Mouse (Mus musculus): Measurements from ENCODE around the gene Tas2r119. TPM values are rescaled to one million over a fixed set of nuclear protein-coding genes. Genes with fewer than 3 reads are reported as not detected.

The Tas2r119 gene
- polyA plus RNA-seq (2016; fragmentation: Nextera tagmentation; extraction: Ambion mirVana) = not detected in 2 replicates

GRCm38 (mm10) chr15:32176989-32177388 is at the start of gene Tas2r119:
Gene Tas2r119 (plus strand): TSS chr15:32177289.
- no peaks in the 10 kb centered on the region for H3K36me3 ChIP-seq (replicated peaks)
- 91% methylated on average over 4 of the region's 4 CpGs for WGBS
- no peak for DNase-seq (ENCODE audit: low spot score)
- H3K4me3 ChIP-seq = no peak within 1 kb of the TSS
- no peak within 1 kb of the TSS for H3K27ac ChIP-seq (replicated peaks)
- H3K27me3 ChIP-seq (replicated peaks; ENCODE audit: low read depth, poor library complexity, severe bottlenecking) = no peaks in the 10 kb centered on the region
- peaks cover 5% of the 10 kb centered on the region; the same call in 1 of the 2 replicates for H3K4me1 ChIP-seq
- no peaks in the 10 kb centered on the region for H3K9me3 ChIP-seq

- Histone ChIP-seq H3K36me3 (replicated peaks) (no peaks in the 10 kb centered on the region), H3K4me1 (0 out of 2 replicates have a peak, but pooled peaks cover 2% of the 10 kb centered on the region), H3K9me3 (no peaks in the 10 kb centered on the region), H3K4me3 (no peak overlapping the region), H3K27ac (replicated peaks) (no peak overlapping the region), H3K27me3 (replicated peaks; ENCODE audit: low read depth, poor library complexity, severe bottlenecking) (no peaks in the 10 kb centered on the region)
- 92% methylated on average over 7 of the region's 7 CpGs for WGBS
- no peak for DNase-seq (ENCODE audit: low spot score)
These were observed 44.8 kb upstream of the Tas2r119 start for GRCm38 (mm10) chr15:32132315-32132714.

- no peaks in the 10 kb centered on the region for H3K9me3 ChIP-seq
- 0 out of 2 replicates have a peak, but pooled peaks cover 3% of the 10 kb centered on the region for H3K4me1 ChIP-seq
- no peak for DNase-seq (ENCODE audit: low spot score)
- no peak overlapping the region for H3K27ac ChIP-seq (replicated peaks)
- H3K27me3 ChIP-seq (replicated peaks; ENCODE audit: low read depth, poor library complexity, severe bottlenecking) = no peaks in the 10 kb centered on the region
- no peaks in the 10 kb centered on the region for H3K36me3 ChIP-seq (replicated peaks)
- H3K4me3 ChIP-seq = no peak overlapping the region
These were observed 35.4 kb upstream of the Tas2r119 start for GRCm38 (mm10) chr15:32141657-32142056.

DNA sequence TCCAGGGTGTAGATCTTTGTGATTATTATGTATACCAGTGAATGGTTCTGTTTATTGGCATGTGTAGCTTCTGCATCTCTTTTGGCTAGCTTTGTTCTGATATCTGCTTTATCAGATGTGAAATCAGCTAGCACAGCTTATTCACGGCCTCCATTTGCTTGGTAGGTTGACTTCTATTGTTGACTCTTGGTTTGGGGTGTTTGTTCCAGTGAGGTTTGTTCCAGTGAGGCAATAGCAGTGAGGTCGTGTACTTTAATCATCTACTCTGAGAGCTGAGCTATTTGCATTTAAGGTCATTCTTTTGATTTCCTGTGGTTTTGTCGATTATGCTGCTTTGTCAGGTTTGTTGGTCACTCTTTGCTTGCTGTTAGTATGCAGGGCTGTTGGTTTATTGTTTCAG is 32.8 kb upstream of the Tas2r119 start:
- DNase-seq (ENCODE audit: low spot score) = no peak
- Histone ChIP-seq H3K9me3 (no peaks in the 10 kb centered on the region), H3K4me3 (no peak overlapping the region), H3K27me3 (replicated peaks; ENCODE audit: low read depth, poor library complexity, severe bottlenecking) (no peaks in the 10 kb centered on the region), H3K4me1 (peaks cover 12% of the 10 kb centered on the region; the same call in 1 of the 2 replicates), H3K27ac (replicated peaks) (no peak overlapping the region), H3K36me3 (replicated peaks) (no peaks in the 10 kb centered on the region)
- WGBS = 82% methylated on average over 3 of the region's 3 CpGs

DNA sequence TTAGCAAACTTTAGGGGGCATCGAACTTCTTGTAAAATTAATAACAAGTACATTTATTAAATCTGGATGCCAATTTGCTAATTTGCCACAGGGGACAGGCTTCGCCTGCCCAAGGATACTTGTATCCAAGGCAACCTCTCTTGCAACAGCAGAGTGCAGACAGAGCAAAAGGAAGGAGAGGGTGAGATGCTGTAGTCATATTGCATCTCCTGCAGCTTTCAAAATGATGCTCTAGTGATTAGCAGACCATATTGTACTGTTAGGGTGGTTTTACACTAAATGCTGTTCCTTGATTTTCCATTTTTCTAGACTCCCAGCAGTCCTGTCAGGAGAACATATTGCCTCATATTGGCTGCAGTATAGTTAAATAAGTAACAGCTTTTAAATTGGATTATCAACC is 23.7 kb upstream of the Tas2r119 start:
- DNase-seq (ENCODE audit: low spot score) = no peak
- Histone ChIP-seq H3K36me3 (replicated peaks) (no peaks in the 10 kb centered on the region), H3K4me3 (no peak overlapping the region), H3K27me3 (replicated peaks; ENCODE audit: low read depth, poor library complexity, severe bottlenecking) (no peaks in the 10 kb centered on the region), H3K9me3 (no peaks in the 10 kb centered on the region), H3K4me1 (peaks cover 18% of the 10 kb centered on the region), H3K27ac (replicated peaks) (no peak overlapping the region)
- 81% methylated on average over 2 of the region's 2 CpGs for WGBS

GRCm38 (mm10) chr15:32153857-32154449 is 23.1 kb upstream of the Tas2r119 start:
- Histone ChIP-seq H3K4me1 (peaks cover 15% of the 10 kb centered on the region), H3K4me3 (no peak overlapping the region), H3K27ac (replicated peaks) (no peak overlapping the region), H3K9me3 (no peaks in the 10 kb centered on the region), H3K36me3 (replicated peaks) (no peaks in the 10 kb centered on the region), H3K27me3 (replicated peaks; ENCODE audit: low read depth, poor library complexity, severe bottlenecking) (no peaks in the 10 kb centered on the region)
- DNase-seq (ENCODE audit: low spot score) = no peak
- 69% methylated on average over 11 of the region's 11 CpGs for WGBS

DNA sequence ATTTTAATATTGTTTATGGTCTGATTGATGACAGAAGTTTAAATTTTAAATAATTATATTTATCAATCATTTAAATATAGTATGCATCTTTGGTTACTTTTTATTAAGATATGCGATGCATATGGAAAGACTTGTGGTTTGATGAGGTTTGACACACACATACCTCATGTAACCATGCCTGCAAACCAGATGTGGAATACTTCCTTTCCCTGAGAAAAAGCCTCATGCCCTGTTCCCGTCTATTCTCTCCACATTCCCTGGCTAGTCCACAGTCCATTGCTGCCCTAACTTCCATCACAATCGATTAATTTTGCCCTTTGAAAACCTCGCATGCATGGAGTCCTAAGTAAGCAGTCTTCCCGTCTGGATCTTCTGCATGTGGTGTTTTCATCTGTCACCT is 21.0 kb upstream of the Tas2r119 start:
- no peak overlapping the region for H3K27ac ChIP-seq (replicated peaks)
- H3K9me3 ChIP-seq = no peaks in the 10 kb centered on the region
- no peaks in the 10 kb centered on the region for H3K27me3 ChIP-seq (replicated peaks; ENCODE audit: low read depth, poor library complexity, severe bottlenecking)
- 64% methylated on average over 5 of the region's 5 CpGs for WGBS
- H3K4me3 ChIP-seq = no peak overlapping the region
- H3K4me1 ChIP-seq = peaks cover 9% of the 10 kb centered on the region
- no peak for DNase-seq (ENCODE audit: low spot score)
- no peaks in the 10 kb centered on the region for H3K36me3 ChIP-seq (replicated peaks)

DNA sequence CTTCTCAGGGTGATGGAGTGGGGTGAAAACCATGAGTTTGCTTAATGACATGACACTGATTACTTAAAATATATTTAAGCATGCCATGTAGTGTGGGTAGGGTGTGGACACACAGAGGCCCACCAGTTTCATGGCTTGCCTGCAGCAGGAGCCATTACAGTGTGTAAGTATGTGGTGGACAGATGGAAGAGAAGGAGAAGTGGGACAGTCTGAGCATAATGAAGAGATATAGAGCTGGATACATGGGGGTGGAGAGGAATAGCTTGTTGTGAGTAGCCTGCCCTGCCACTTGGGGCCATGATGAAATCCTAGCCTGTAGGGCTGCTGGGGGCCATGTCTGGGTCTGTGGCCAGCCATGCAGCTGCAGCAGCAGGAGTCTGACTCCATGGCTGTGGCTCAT is 16.8 kb upstream of the Tas2r119 start:
- no peaks in the 10 kb centered on the region for H3K36me3 ChIP-seq (replicated peaks)
- no peak for DNase-seq (ENCODE audit: low spot score)
- H3K4me3 ChIP-seq = no peak overlapping the region
- H3K9me3 ChIP-seq = no peaks in the 10 kb centered on the region
- no peaks in the 10 kb centered on the region for H3K27me3 ChIP-seq (replicated peaks; ENCODE audit: low read depth, poor library complexity, severe bottlenecking)
- no peak overlapping the region for H3K27ac ChIP-seq (replicated peaks)
- peaks cover 9% of the 10 kb centered on the region for H3K4me1 ChIP-seq

DNA sequence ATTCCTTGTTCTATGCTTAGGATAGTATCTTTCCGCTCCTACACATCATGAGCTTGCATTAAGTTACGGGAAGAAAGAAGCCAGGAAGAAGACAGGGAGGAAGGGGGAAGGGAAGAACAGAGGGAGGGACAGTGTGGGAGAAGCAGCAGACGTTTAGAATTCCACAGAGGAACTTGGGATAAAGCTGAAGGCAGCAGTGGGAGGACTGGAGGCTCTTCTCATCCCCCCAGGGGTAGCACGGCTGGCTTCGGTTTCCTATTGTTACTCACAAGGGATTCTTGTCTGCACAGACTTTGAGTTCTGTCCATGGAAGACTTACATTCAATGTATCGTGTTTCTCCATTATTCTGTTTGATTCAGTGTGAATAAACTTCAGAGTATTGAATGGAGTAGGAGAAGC is 5.3 kb upstream of the Tas2r119 start:
- Histone ChIP-seq H3K27ac (replicated peaks) (no peak overlapping the region), H3K27me3 (replicated peaks; ENCODE audit: low read depth, poor library complexity, severe bottlenecking) (no peaks in the 10 kb centered on the region), H3K9me3 (no peaks in the 10 kb centered on the region), H3K4me3 (no peak overlapping the region), H3K36me3 (replicated peaks) (no peaks in the 10 kb centered on the region), H3K4me1 (peaks cover 10% of the 10 kb centered on the region)
- no peak for DNase-seq (ENCODE audit: low spot score)
- WGBS = 36% methylated on average over 6 of the region's 6 CpGs

- H3K9me3 ChIP-seq = no peaks in the 10 kb centered on the region
- peaks cover 10% of the 10 kb centered on the region for H3K4me1 ChIP-seq
- H3K27me3 ChIP-seq (replicated peaks; ENCODE audit: low read depth, poor library complexity, severe bottlenecking) = no peaks in the 10 kb centered on the region
- H3K36me3 ChIP-seq (replicated peaks) = no peaks in the 10 kb centered on the region
- no peak overlapping the region for H3K4me3 ChIP-seq
- H3K27ac ChIP-seq (replicated peaks) = no peak overlapping the region
- WGBS = 65% methylated on average over 9 of the region's 9 CpGs
- DNase-seq (ENCODE audit: low spot score) = no peak
These were observed 4.7 kb upstream of the Tas2r119 start for GRCm38 (mm10) chr15:32172175-32172987.

GRCm38 (mm10) chr15:32172988-32173329 is 4.1 kb upstream of the Tas2r119 start:
- no peaks in the 10 kb centered on the region for H3K36me3 ChIP-seq (replicated peaks)
- peaks cover 10% of the 10 kb centered on the region for H3K4me1 ChIP-seq
- no peak overlapping the region for H3K27ac ChIP-seq (replicated peaks)
- no peaks in the 10 kb centered on the region for H3K27me3 ChIP-seq (replicated peaks; ENCODE audit: low read depth, poor library complexity, severe bottlenecking)
- 62% methylated on average over 2 of the region's 2 CpGs for WGBS
- no peak overlapping the region for H3K4me3 ChIP-seq
- H3K9me3 ChIP-seq = no peaks in the 10 kb centered on the region
- no peak for DNase-seq (ENCODE audit: low spot score)

DNA sequence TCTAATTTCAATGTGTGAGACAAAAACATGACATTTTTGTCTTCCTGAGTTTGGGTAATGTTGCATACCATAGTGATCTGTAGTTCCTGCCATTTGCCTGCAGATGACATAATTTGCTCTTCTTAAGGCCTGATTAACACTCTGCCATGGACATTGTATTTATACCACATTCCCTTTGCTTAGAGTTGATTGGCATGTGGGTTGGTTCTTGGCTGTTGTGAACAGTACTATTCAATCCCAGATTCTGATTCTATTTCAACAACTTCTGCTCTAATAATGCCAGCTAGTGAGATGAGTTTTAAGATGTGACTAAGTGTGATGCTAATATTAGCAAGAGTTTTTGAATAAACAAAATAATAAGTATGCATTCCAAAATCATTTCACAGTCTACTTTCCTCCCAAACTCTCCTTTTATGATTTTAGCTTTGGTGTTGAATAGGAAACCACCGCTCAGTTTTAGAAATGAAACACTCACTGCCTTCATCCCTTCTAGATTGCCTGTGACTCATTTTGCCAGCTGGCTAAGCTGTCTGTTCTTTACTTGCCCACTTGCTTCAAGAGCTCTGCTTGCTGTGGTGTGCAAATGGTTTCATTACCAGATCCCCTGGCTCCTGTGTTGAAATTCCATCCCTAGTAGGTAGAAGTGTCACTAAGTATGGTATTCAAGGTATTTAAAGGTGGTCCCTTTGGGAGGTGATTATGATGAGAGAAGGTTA is 3.1 kb downstream of the Tas2r119 start:
- Histone ChIP-seq H3K4me3 (no peak overlapping the region), H3K27ac (replicated peaks) (no peak overlapping the region), H3K9me3 (no peaks in the 10 kb centered on the region), H3K36me3 (replicated peaks) (no peaks in the 10 kb centered on the region), H3K27me3 (replicated peaks; ENCODE audit: low read depth, poor library complexity, severe bottlenecking) (no peaks in the 10 kb centered on the region), H3K4me1 (no peaks in the 10 kb centered on the region)
- DNase-seq (ENCODE audit: low spot score) = no peak
- 90% methylated on average over 1 of the region's 1 CpGs for WGBS

DNA sequence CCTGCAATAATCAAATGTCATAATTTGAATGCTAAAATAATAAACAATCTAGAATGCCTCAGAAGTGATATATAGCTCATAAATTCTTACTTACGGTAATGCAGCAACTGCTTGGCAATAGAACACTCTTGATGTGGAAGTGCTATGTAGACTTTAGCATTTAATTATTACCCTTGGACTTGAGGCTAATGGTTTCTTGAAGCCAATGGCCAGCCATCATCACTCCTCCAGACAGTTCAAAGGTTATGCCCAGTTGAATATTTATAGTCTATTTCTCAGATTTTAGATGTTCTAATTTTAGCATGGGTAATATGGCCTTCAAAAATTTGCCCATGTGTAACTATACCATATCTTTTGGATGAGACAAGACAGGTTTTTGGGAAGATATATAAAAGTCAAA is 4.9 kb downstream of the Tas2r119 start:
- WGBS = 97% methylated on average over 1 of the region's 1 CpGs
- no peak overlapping the region for H3K27ac ChIP-seq (replicated peaks)
- H3K27me3 ChIP-seq (replicated peaks; ENCODE audit: low read depth, poor library complexity, severe bottlenecking) = no peaks in the 10 kb centered on the region
- H3K4me3 ChIP-seq = no peak overlapping the region
- DNase-seq (ENCODE audit: low spot score) = no peak
- no peaks in the 10 kb centered on the region for H3K4me1 ChIP-seq
- no peaks in the 10 kb centered on the region for H3K9me3 ChIP-seq
- H3K36me3 ChIP-seq (replicated peaks) = no peaks in the 10 kb centered on the region

Measured in embryonic facial prominence, embryonic 10.5 days (tissue).